Mouse (Mus musculus) liver, adult 2 months (tissue): ENCODE data around the gene Sh3pxd2b. TPM values are rescaled to one million over a fixed set of nuclear protein-coding genes. Genes with fewer than 3 reads are reported as not detected.
"Not testable (repeated sequence)": the region's sequence is repeated elsewhere in the genome, so short reads cannot be mapped to it uniquely, and the experiment has no call there.

Experiments used
- DNase-seq: peaks from one replicate; pipeline ENCODE4 v3.0.0-alpha.2; 2011; ENCODE audit warnings: low read depth, low spot score; ENCODE audit errors: extremely low read depth
- H3K27ac ChIP-seq: fragments of 200-500 bp; replicated peaks from 2 replicates; pipeline ENCODE4 v1.5.1; 2012; ENCODE audit warnings: low read depth, mild to moderate bottlenecking, control low read depth, inconsistent platforms, low read length; ENCODE audit not compliant: insufficient read depth
- H3K27me3 ChIP-seq: fragments of 200-500 bp; 2 replicates; pipeline ENCODE4 v1.6.1; 2012; ENCODE audit warnings: mild to moderate bottlenecking, moderate library complexity, low read length, inconsistent platforms; ENCODE audit not compliant: control insufficient read depth, insufficient read depth
- H3K36me3 ChIP-seq: fragments of 200-500 bp; 2 replicates; pipeline ENCODE4 v1.6.1; 2012; ENCODE audit warnings: low read length, inconsistent platforms; ENCODE audit not compliant: control insufficient read depth, insufficient read depth
- H3K4me1 ChIP-seq: fragments of 200-500 bp; 2 replicates; pipeline ENCODE4 v1.6.1; 2011; ENCODE audit warnings: low read length; ENCODE audit not compliant: control insufficient read depth, insufficient read depth
- H3K4me3 ChIP-seq: fragments of 200-500 bp; 2 replicates; pipeline ENCODE4 v1.5.1; 2011; ENCODE audit warnings: low read depth, mild to moderate bottlenecking, control low read depth, low read length, moderate library complexity; ENCODE audit not compliant: insufficient read depth
- H3K79me2 ChIP-seq: fragments of 200-500 bp; 2 replicates; pipeline ENCODE4 v1.6.1; 2012; ENCODE audit warnings: inconsistent platforms, mild to moderate bottlenecking, low read length, moderate library complexity; ENCODE audit not compliant: control insufficient read depth, insufficient read depth
- H3K9ac ChIP-seq: fragments of 200-500 bp; 2 replicates; pipeline ENCODE4 v1.6.1; 2012; ENCODE audit warnings: low read depth, mild to moderate bottlenecking, control low read depth, inconsistent platforms, low read length
- CTCF ChIP-seq: fragments of 200-500 bp; IDR thresholded peaks from 2 replicates; pipeline ENCODE4 v1.5.1; 2011; ENCODE audit warnings: low read depth, low read length, control low read depth
- POLR2A ChIP-seq: fragments of 200-500 bp; IDR thresholded peaks from 2 replicates; pipeline ENCODE4 v1.6.1; 2011; ENCODE audit warnings: low read length, control low read depth; ENCODE audit not compliant: insufficient read depth; ENCODE audit errors: extremely low read depth
- WGBS: fragments of 180-500 bp; shearing (Covaris S2); methylation state at CpG from one replicate; pipeline ENCODE4 v1.1.7; 2018; 5-methylcytosine and 5-hydroxymethylcytosine counted together
- polyA plus RNA-seq: library from polyadenylated mRNA; depleted of rRNA; stranded (reverse); fragments of >200 nt; gene quantifications from 2 replicates; pipeline ENCODE4 v1.2.3, GENCODE M21; 2012; rRNA removed
- total RNA-seq: library from RNA; depleted of rRNA; stranded (reverse); fragments of >200 nt; gene quantifications from 2 replicates; pipeline ENCODE4 v1.2.3, GENCODE M21; 2014; rRNA removed

The Sh3pxd2b gene
- total RNA-seq: 0.18 and 0.47 TPM in 2 replicates
- 0.23 and 0.24 TPM in 2 replicates for polyA plus RNA-seq

DNA sequence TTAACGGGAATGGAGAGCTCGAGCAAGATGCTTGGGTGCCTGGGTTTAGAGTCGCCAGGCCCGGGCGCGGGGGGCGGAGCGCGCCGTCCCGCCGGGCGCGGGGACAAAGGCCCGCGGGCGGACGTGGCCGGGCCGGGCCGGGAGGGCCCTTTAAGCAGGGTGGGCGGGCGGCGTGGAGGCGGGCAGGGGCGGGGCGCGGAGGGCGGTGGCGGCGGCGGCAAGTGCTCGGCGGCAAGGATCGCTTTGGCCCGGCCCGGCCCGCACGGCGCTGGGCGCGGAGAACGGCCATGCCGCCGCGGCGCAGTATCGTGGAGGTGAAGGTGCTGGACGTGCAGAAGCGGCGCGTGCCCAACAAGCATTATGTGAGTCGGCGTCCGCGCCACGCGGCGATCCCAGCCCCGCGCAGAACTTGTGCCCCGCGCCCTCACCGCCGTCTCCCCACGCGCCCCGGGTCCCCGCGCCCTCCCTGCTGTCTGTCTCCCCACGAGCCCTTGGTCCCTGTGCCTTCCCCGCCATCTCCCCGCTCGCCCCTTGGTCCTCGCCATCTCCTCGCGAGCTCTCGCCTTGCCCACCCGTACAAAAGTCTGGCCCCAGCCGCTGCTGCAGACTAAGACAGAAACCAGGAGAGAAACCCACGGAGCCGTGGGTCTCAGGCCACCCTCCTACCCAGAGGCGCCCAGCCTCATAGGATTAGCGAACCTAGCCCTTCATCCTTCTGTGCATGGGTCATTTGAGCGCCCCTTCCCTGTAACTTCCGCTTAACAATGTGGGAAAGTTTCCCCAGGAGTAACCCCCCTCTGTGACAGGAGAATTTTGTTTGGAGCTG lies at the start of gene Sh3pxd2b:
Gene Sh3pxd2b (plus strand): TSS at position 214 of the 826 bp plus-strand sequence.
- Histone ChIP-seq H3K4me1 (peaks cover 1% of the 10 kb centered on the region; the same call in 1 of the 2 replicates), H3K4me3 (peak within 1 kb of the TSS; percentile 83), H3K36me3 (no peaks in the 10 kb centered on the region), H3K79me2 (no peaks in the 10 kb centered on the region), H3K27ac (no peak within 1 kb of the TSS), H3K27me3 (0 out of 2 replicates have a peak, but pooled peaks cover 4% of the 10 kb centered on the region), H3K9ac (peak within 1 kb of the TSS; percentile 87)
- TF ChIP-seq POLR2A: no peak
- TF ChIP-seq CTCF: no peak
- no peak for DNase-seq
- WGBS: 2% methylated on average over 80 of the region's 86 CpGs

- Histone ChIP-seq H3K27ac (no peak overlapping the region), H3K9ac (no peak overlapping the region), H3K4me1 (no peaks in the 10 kb centered on the region), H3K36me3 (no peaks in the 10 kb centered on the region), H3K27me3 (peaks cover 8% of the 10 kb centered on the region; the same call in 1 of the 2 replicates), H3K79me2 (no peaks in the 10 kb centered on the region), H3K4me3 (no peak overlapping the region)
- no peak for DNase-seq
- WGBS: 92% methylated on average over 1 of the region's 1 CpGs
- TF ChIP-seq POLR2A (no peak), CTCF (no peak)
These were observed 49.6 kb upstream of the Sh3pxd2b start for GRCm38 (mm10) chr11:32297866-32298531.

- WGBS: 91% methylated on average over 2 of the region's 2 CpGs
- H3K4me1 ChIP-seq: no peaks in the 10 kb centered on the region
- no peaks in the 10 kb centered on the region for H3K79me2 ChIP-seq
- TF ChIP-seq POLR2A (no peak), CTCF (no peak)
- no peak overlapping the region for H3K27ac ChIP-seq
- no peak for DNase-seq
- H3K4me3 ChIP-seq: no peak overlapping the region
- H3K27me3 ChIP-seq: peaks cover 8% of the 10 kb centered on the region; the same call in 1 of the 2 replicates
- no peak overlapping the region for H3K9ac ChIP-seq
- no peaks in the 10 kb centered on the region for H3K36me3 ChIP-seq
These were observed 49.1 kb upstream of the Sh3pxd2b start for GRCm38 (mm10) chr11:32298532-32298918.

GRCm38 (mm10) chr11:32299865-32300264 lies 47.8 kb upstream of the Sh3pxd2b start, which contains the start of gene Hbq1a:
Gene Hbq1a, plus strand, starts transcription at chr11:32300069.
- H3K27ac ChIP-seq, H3K27me3 ChIP-seq, H3K9ac ChIP-seq, H3K36me3 ChIP-seq, H3K79me2 ChIP-seq, DNase-seq, H3K4me1 ChIP-seq, H3K4me3 ChIP-seq: not testable (repeated sequence)
- WGBS: 7% methylated on average over 16 of the region's 16 CpGs
- peak; percentile 62 for TF ChIP-seq CTCF

DNA sequence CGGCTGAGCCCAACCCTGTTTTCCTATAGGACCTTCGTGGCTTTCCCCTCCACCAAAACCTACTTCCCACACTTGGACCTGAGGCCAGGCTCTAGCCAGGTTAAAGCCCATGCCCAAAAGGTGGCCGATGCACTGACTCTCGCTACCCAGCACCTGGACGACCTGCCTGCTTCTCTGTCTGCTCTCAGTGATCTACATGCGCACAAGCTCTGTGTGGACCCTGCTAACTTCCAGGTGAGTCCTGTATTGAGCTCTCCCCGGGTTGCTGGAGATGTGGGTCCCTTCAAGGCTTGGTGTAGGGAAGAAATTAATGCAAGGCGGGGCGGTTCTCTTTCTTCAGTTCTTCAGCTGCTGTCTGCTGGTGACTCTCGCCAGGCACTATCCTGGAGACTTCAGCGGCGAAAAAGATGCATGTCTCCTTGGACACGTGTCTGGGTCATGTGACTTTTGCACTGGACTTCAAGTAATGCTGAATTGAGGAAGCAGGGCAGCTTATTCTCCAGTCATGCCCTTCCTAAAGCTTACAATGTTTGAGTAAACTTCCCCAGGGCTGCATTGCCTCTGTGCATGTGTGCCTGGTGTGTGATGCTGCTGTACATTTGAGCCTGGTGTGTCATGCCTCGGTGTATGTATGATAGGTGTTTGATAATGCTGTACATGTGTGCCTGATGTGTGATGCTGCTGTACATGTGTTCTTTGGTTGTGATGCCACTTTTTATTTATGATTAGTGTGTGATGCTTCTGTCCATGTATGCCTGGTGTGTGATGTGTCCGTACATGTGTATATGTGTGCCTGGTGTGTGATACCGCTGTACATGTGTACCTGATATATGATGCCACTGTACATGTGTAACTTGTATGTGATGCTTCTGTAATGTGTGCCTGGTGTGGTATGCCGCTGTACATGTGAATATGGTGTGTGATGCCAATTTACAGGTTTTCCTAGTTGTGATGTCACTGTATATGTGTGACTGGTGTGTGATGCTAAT lies 47.0 kb upstream of the Sh3pxd2b start:
- no peak overlapping the region for H3K4me3 ChIP-seq
- no peaks in the 10 kb centered on the region for H3K79me2 ChIP-seq
- WGBS: 53% methylated on average over 15 of the region's 17 CpGs
- DNase-seq: no peak
- no peak overlapping the region for H3K27ac ChIP-seq
- no peaks in the 10 kb centered on the region for H3K4me1 ChIP-seq
- peaks cover 8% of the 10 kb centered on the region; the same call in 1 of the 2 replicates for H3K27me3 ChIP-seq
- no peak overlapping the region for H3K9ac ChIP-seq
- TF ChIP-seq POLR2A: no peak
- no peaks in the 10 kb centered on the region for H3K36me3 ChIP-seq
